Mouse (Mus musculus): Measurements from ENCODE around the gene Plekhh3. TPM values are rescaled to one million over a fixed set of nuclear protein-coding genes. Genes with fewer than 3 reads are reported as not detected.

Plekhh3 gene
- polyA plus RNA-seq, 1 experiment from 2014 or later: 7.7 TPM

DNA sequence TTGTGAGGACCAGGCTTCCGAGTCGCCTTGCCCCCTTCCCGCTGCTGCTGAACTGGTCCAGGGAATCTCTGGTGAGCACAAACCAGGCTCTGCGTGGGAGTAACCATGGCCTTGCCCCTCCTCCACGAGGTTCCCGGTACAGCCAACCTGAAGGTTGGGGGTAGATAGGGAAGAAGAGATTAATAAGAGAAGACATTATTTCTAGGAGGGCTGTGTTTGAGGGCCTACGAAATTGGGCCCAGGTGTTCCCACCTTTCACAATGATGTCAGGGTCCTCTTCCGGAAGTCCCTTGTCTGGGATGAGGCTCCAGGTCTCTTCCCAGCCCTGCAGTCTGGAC is 3.2 kb downstream of the Plekhh3 start:
- H3K9me3 ChIP-seq (ENCODE audit: control insufficient read depth, low read length): no peaks in the 10 kb centered on the region
- peaks cover 43% of the 10 kb centered on the region for H3K36me3 ChIP-seq (replicated peaks; ENCODE audit: control insufficient read depth, insufficient read depth)
- 50% methylated on average over 8 of the region's 8 CpGs for WGBS
- no peak for DNase-seq (ENCODE audit: low spot score)
- peaks cover 34% of the 10 kb centered on the region for H3K4me1 ChIP-seq (replicated peaks; ENCODE audit: control insufficient read depth, insufficient read depth, low read length)
- no peak overlapping the region for H3K4me2 ChIP-seq (replicated peaks)
- H3K27me3 ChIP-seq (ENCODE audit: control insufficient read depth, insufficient read depth, low read length): peaks cover 66% of the 10 kb centered on the region
- ATAC-seq (ENCODE audit: low FRiP score): no peak
- H3K27ac ChIP-seq: no peak overlapping the region
- H3K4me3 ChIP-seq (replicated peaks; ENCODE audit: low read length): no peak overlapping the region
- no peak overlapping the region for H3K9ac ChIP-seq

DNA sequence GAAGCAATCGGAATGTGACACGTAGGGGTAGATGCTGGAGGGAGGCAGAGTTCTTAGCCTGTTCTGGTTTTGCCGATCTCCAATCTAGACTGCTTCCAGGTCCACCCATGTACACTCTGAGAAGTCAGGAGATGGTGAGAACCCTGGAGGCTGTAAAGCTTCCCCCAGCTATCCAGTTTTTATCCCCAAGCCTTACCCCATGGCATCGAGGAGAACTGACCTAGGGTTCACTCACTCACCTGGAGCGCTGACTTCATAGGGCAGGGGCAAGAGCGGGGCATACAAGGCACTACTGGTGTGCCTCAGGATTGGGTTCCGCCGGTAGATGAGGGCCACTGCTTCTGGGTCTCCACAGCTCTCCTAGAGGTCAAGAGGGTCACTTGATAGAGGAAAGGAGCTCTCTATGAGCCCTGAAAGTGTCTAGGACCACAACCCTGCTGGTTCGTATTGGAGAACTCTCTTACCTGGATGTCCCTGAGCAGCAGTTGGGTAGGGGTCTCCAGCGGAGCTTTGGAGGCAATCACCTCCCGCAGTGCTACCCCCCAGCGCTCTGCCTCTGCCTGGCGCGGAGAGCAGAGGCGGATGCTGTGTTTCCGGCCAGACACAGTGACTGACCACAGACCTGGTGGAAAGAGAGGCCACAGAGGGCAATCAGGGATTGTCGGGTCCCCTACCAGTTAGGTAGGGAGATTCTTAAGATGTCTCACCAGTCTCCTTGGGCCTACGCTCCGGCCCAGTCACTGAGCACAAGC is 3.8 kb downstream of the Plekhh3 start:
- Histone ChIP-seq H3K4me2 (replicated peaks) (no peak overlapping the region), H3K9me3 (ENCODE audit: control insufficient read depth, low read length) (no peaks in the 10 kb centered on the region), H3K36me3 (replicated peaks; ENCODE audit: control insufficient read depth, insufficient read depth) (peaks cover 43% of the 10 kb centered on the region), H3K27me3 (ENCODE audit: control insufficient read depth, insufficient read depth, low read length) (peaks cover 70% of the 10 kb centered on the region), H3K27ac (no peak overlapping the region), H3K4me1 (replicated peaks; ENCODE audit: control insufficient read depth, insufficient read depth, low read length) (peaks cover 29% of the 10 kb centered on the region), H3K4me3 (replicated peaks; ENCODE audit: low read length) (no peak overlapping the region), H3K9ac (no peak overlapping the region)
- DNase-seq (ENCODE audit: low spot score): no peak
- ATAC-seq (ENCODE audit: low FRiP score): no peak
- 54% methylated on average over 19 of the region's 19 CpGs for WGBS

DNA sequence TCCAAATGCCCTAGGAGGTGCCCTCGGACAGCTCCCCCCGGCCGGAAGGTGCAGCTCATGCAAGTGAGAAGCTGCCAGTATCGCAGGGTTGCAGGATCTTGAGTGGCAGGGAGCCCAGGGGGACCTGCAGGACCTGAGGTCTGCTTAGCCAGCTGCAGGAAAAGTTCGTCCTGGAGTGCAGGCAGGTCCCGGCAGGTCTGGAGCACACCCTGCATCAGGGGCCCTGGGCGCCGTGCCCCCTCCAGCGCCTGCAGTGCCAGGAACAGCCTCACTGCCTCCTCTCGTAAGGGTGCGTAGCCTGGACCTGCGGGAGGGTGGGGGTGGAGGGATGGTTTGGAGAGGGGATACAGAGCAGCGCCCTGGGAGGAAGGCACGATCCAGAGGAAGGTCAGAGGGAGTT is 4.8 kb downstream of the Plekhh3 start:
- H3K4me1 ChIP-seq (replicated peaks; ENCODE audit: control insufficient read depth, insufficient read depth, low read length): peaks cover 22% of the 10 kb centered on the region
- no peak overlapping the region for H3K4me3 ChIP-seq (replicated peaks; ENCODE audit: low read length)
- H3K27me3 ChIP-seq (ENCODE audit: control insufficient read depth, insufficient read depth, low read length): peaks cover 75% of the 10 kb centered on the region
- DNase-seq (ENCODE audit: low spot score): no peak
- WGBS: 45% methylated on average over 14 of the region's 14 CpGs
- H3K36me3 ChIP-seq (replicated peaks; ENCODE audit: control insufficient read depth, insufficient read depth): peaks cover 53% of the 10 kb centered on the region
- H3K27ac ChIP-seq: no peak overlapping the region
- no peak for ATAC-seq (ENCODE audit: low FRiP score)
- no peaks in the 10 kb centered on the region for H3K9me3 ChIP-seq (ENCODE audit: control insufficient read depth, low read length)
- no peak overlapping the region for H3K9ac ChIP-seq
- H3K4me2 ChIP-seq (replicated peaks): no peak overlapping the region

DNA sequence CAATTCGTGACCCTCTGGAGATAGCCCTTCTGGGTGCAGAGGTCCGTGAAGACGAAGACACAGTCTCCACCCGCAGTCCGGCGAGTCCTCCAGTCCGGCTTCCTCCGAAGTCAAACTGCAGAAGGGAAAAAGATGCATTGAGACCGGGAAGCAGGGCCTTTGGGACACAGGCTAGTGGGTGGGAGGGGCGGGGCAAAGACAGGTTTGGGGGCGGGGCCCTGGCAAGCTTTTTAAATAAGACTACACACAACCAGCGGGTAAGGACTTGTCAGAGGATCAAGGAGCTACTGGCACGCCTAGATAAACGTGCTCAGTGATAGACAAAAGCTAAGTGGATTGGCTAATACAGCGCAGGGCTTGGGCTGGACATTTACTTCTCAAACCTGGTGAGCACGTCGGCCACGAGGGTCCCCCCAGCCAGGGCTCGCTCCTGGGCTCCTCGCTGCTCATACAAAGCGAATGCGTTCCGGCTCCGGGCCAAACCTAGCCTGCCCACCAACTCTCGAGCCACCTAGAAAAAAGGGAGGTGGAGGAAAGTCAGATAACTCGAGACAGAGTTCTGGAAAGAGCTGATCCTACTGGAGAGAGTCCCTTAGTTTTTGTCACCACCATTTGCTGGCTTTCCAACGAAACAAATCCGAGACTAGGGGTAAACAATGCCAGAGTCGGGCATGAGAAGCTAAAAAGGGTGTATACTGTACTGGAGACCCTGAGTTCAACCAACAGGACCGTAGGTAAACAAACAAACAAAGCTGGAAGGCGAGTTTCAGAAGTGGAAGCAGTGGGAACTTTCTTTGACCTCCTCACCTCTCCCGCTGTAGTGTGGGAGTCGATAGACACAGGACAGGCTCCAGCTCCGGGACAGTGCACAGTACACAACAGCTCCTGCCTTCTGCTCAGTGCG is 6.2 kb downstream of the Plekhh3 start:
- Histone ChIP-seq H3K9ac (no peak overlapping the region), H3K4me1 (replicated peaks; ENCODE audit: control insufficient read depth, insufficient read depth, low read length) (peaks cover 18% of the 10 kb centered on the region), H3K27ac (no peak overlapping the region), H3K4me2 (replicated peaks) (no peak overlapping the region; the same call in 1 of the 2 replicates), H3K36me3 (replicated peaks; ENCODE audit: control insufficient read depth, insufficient read depth) (peaks cover 57% of the 10 kb centered on the region), H3K27me3 (ENCODE audit: control insufficient read depth, insufficient read depth, low read length) (peaks cover 75% of the 10 kb centered on the region), H3K4me3 (replicated peaks; ENCODE audit: low read length) (peak overlapping the region; percentile 20; the same call in 1 of the 2 replicates), H3K9me3 (ENCODE audit: control insufficient read depth, low read length) (no peaks in the 10 kb centered on the region)
- no peak for ATAC-seq (ENCODE audit: low FRiP score)
- WGBS: 24% methylated on average over 35 of the region's 35 CpGs
- no peak for DNase-seq (ENCODE audit: low spot score)

DNA sequence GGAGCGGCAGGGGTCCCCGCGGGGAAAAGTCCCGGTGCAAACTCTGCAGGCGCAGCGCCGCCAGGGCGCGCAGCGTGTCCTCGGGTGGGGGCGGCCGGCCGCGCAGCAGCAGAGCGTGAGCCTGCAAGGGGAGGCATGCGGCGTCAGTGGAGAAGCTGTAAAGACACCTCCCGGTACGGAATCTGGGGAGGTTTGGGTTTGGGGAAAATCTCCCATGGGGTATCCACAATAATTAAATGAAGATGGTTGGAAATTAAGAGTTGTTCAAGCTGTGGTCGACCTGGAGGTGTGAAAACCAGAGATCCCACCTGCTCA is 6.8 kb downstream of the Plekhh3 start:
- DNase-seq (ENCODE audit: low spot score) (no peak), ATAC-seq (ENCODE audit: low FRiP score) (no peak)
- WGBS: 9% methylated on average over 21 of the region's 21 CpGs
- H3K27ac ChIP-seq: no peak overlapping the region
- no peaks in the 10 kb centered on the region for H3K9me3 ChIP-seq (ENCODE audit: control insufficient read depth, low read length)
- H3K9ac ChIP-seq: no peak overlapping the region; the same call in 1 of the 2 replicates
- peaks cover 12% of the 10 kb centered on the region; the same call in 1 of the 2 replicates for H3K4me1 ChIP-seq (replicated peaks; ENCODE audit: control insufficient read depth, insufficient read depth, low read length)
- H3K4me3 ChIP-seq (replicated peaks; ENCODE audit: low read length): peak overlapping the region; percentile 20
- peaks cover 57% of the 10 kb centered on the region for H3K36me3 ChIP-seq (replicated peaks; ENCODE audit: control insufficient read depth, insufficient read depth)
- H3K27me3 ChIP-seq (ENCODE audit: control insufficient read depth, insufficient read depth, low read length): peaks cover 73% of the 10 kb centered on the region
- H3K4me2 ChIP-seq (replicated peaks): peak overlapping the region; percentile 38

DNA sequence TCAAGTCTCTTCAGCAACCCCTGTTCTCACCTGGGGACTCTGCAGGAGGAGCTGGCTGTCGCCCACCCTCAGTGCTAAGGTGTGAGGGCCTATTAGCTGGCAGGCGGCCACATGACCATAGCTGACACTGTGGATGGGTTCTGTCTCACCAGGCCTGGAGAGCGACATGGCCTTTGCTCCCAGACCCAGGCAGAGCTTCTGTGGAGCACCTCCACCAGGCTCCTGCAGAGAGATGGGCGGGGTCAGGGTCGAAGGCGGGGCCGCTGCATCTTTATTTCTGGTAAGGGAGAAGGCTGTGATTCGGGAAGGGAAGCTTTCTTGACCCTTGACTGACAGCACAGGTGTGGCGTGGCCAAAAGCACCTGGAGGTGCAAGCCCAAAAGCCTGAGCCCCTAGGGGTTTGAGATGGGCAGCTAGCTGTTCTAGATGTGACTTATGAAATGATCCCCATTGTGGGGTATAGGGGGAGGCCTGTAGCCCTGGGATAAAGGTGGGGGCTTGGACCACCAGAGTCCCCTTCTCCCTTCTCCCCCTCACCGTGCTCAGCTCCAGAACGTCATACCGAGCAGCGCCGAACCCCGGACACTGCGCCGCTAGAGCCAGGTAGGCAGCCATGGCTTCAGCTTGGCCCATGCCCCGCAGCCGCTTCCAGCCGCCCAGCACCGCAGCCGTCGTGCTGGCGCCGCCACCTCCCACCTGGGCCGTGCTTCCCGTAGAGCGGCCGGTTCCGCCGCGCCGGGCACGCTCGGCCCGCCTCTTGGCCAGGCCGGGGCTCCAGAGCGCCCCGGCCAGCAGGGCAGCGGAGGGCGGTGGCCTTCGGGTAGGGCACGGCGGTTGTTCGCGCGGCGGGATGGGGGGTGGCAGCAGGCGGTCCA is 7.4 kb downstream of the Plekhh3 start:
- DNase-seq (ENCODE audit: low spot score) (no peak), ATAC-seq (ENCODE audit: low FRiP score) (no peak; the same call in 1 of the 2 replicates)
- Histone ChIP-seq H3K9me3 (ENCODE audit: control insufficient read depth, low read length) (no peaks in the 10 kb centered on the region), H3K36me3 (replicated peaks; ENCODE audit: control insufficient read depth, insufficient read depth) (peaks cover 57% of the 10 kb centered on the region), H3K4me3 (replicated peaks; ENCODE audit: low read length) (peak overlapping the region; percentile 20), H3K27ac (no peak overlapping the region), H3K4me2 (replicated peaks) (peak overlapping the region; percentile 38), H3K4me1 (replicated peaks; ENCODE audit: control insufficient read depth, insufficient read depth, low read length) (peaks cover 6% of the 10 kb centered on the region; the same call in 1 of the 2 replicates), H3K27me3 (ENCODE audit: control insufficient read depth, insufficient read depth, low read length) (peaks cover 67% of the 10 kb centered on the region), H3K9ac (no peak overlapping the region; the same call in 1 of the 2 replicates)
- WGBS: 19% methylated on average over 49 of the region's 49 CpGs

DNA sequence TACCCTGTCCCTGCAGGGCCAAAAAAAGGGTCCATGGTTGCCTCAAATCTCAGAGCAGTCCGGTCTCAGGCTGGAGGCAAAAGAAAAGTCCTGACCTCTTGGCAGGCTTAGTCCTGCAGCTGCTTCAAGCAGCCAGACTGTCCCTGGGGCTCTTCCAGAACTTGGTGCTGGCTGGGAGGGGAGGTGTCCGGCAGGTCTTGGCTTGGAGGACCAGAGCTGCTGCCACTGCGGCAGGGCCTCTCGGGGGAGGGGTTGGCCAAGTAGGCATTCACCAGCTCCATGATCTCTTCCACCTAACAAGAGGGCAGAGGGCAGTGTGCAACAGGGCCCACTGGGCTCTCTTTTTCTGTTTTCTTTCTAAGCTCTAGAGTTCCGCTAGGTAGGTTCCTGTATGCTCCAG is 8.4 kb downstream of the Plekhh3 start:
- Histone ChIP-seq H3K9me3 (ENCODE audit: control insufficient read depth, low read length) (no peaks in the 10 kb centered on the region), H3K36me3 (replicated peaks; ENCODE audit: control insufficient read depth, insufficient read depth) (peaks cover 54% of the 10 kb centered on the region), H3K4me3 (replicated peaks; ENCODE audit: low read length) (no peak overlapping the region), H3K27me3 (ENCODE audit: control insufficient read depth, insufficient read depth, low read length) (peaks cover 58% of the 10 kb centered on the region), H3K27ac (no peak overlapping the region), H3K9ac (no peak overlapping the region), H3K4me2 (replicated peaks) (no peak overlapping the region), H3K4me1 (replicated peaks; ENCODE audit: control insufficient read depth, insufficient read depth, low read length) (peaks cover 6% of the 10 kb centered on the region; the same call in 1 of the 2 replicates)
- ATAC-seq (ENCODE audit: low FRiP score) (no peak), DNase-seq (ENCODE audit: low spot score) (no peak)
- 55% methylated on average over 5 of the region's 5 CpGs for WGBS

DNA sequence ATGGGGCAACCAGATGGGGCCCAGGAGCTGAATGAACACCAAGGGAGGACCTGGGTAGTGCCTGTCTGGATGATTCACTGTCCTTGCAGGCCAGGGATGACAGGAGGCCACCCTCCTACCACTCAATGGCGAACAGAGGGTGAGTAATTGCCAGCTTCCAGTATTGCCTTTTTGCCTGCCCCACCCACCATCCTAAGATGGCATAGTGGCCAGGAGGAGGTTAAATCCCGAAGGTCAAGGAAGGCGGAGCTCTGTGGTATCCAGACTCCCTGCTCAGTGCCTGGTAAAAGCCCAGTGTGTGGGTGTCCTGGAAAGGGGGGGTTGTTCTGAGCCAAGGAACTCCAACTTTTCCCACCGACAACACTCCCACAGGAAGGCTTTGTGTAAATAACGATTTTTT is 8.8 kb downstream of the Plekhh3 start:
- Histone ChIP-seq H3K36me3 (replicated peaks; ENCODE audit: control insufficient read depth, insufficient read depth) (peaks cover 49% of the 10 kb centered on the region), H3K4me3 (replicated peaks; ENCODE audit: low read length) (no peak overlapping the region), H3K27me3 (ENCODE audit: control insufficient read depth, insufficient read depth, low read length) (peaks cover 56% of the 10 kb centered on the region), H3K4me2 (replicated peaks) (no peak overlapping the region), H3K4me1 (replicated peaks; ENCODE audit: control insufficient read depth, insufficient read depth, low read length) (peaks cover 6% of the 10 kb centered on the region; the same call in 1 of the 2 replicates), H3K9me3 (ENCODE audit: control insufficient read depth, low read length) (no peaks in the 10 kb centered on the region), H3K27ac (no peak overlapping the region), H3K9ac (no peak overlapping the region)
- ATAC-seq (ENCODE audit: low FRiP score) (no peak), DNase-seq (ENCODE audit: low spot score) (no peak)
- 53% methylated on average over 5 of the region's 5 CpGs for WGBS

DNA sequence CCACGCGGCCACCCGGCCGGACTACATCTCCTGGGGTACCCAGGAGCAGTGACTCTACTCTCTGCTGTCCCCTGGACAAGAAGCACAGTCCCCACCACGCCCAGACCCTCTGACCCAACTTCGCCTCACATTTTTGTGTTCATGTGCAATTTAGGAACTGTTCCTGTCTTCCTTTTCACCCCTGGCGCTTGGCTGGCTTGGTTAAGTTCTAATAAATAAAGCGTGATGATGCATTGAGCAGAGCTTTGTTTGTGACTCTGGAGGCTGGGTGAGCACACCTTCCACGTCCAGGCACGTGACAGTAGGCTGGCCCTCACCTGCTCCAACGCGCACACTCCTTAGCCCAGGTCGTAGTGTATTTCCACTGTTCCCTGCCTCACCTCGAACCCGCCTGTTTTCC is 9.6 kb downstream of the Plekhh3 start:
- Histone ChIP-seq H3K9ac (no peak overlapping the region), H3K9me3 (ENCODE audit: control insufficient read depth, low read length) (no peaks in the 10 kb centered on the region), H3K4me1 (replicated peaks; ENCODE audit: control insufficient read depth, insufficient read depth, low read length) (peaks cover 6% of the 10 kb centered on the region; the same call in 1 of the 2 replicates), H3K36me3 (replicated peaks; ENCODE audit: control insufficient read depth, insufficient read depth) (peaks cover 42% of the 10 kb centered on the region), H3K27ac (no peak overlapping the region), H3K4me2 (replicated peaks) (no peak overlapping the region), H3K27me3 (ENCODE audit: control insufficient read depth, insufficient read depth, low read length) (peaks cover 50% of the 10 kb centered on the region), H3K4me3 (replicated peaks; ENCODE audit: low read length) (no peak overlapping the region)
- WGBS: 89% methylated on average over 15 of the region's 15 CpGs
- DNase-seq (ENCODE audit: low spot score) (no peak), ATAC-seq (ENCODE audit: low FRiP score) (no peak)
